Mouse (Mus musculus) right cerebral cortex, adult 18-20 months (tissue): Measurements from ENCODE around the gene Lrrc10.
"Not testable (repeated sequence)": the region's sequence is repeated elsewhere in the genome, so short reads cannot be mapped to it uniquely, and the experiment has no call there.

Source experiments
- DNase-seq: peaks from one replicate; pipeline ENCODE4 v3.0.0; 2022; ENCODE audit warnings: mixed read lengths

Gene Lrrc10

DNA sequence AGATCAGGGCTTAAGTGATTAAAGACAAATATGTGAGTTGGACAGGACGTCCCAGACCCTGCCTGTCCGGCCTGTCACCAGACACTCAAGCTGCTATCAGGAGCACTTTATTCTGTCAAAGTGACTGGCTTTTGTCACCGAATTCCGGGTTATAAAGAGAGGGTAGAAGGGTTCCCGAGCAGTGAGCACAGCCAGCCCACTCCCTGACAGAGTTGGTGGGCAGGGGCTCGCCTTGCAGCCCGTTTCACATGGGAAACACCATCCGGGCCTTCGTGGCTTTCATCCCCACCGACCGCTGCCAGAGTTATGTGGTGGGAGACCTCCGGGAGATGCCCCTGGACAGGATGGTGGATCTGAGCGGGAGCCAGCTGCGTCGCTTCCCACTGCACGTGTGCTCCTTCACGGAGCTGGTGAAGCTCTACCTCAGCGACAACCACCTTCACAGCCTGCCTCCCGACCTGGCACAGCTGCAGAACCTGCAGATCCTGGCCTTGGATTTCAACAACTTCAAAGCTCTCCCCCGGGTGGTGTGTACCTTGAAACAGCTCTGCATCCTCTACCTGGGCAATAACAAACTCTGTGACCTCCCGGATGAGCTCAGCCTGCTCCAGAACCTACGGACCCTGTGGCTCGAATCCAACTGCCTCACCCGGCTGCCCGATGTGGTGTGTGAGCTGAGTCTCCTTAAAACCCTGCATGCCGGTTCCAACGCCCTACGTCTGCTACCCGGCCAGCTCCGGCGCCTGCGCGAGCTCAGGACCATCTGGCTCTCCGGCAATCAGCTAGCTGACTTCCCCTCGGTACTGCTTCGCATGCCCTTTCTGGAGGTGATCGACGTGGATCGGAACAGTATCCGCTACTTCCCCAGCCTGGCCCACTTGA lies at the start of gene Lrrc10:
TSS of gene Lrrc10 (plus strand) at position 167 of the 882 bp plus-strand sequence.
- DNase-seq = peak; percentile 24

- no peak for DNase-seq
These were observed 49.4 kb upstream of the Lrrc10 start for GRCm38 (mm10) chr10:116995584-116996235.

DNA sequence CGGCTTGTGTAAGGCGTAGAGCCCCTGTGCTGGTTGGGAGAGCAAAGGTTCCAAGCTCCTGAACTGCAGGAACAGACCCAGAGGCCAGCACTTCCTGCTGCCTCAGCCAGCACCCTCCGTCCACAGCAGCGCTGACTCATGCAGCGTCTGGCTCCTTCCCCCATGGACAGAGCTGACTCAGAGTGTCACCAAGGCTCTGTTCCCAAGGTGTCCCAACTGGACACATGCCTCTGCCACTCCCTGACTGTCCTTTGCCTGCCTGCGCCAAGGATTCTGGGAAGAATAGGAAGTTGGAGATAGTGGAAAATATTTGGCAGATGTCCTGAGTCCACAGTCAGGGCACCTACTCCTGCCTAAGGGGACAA lies 48.9 kb upstream of the Lrrc10 start:
- DNase-seq = no peak

DNA sequence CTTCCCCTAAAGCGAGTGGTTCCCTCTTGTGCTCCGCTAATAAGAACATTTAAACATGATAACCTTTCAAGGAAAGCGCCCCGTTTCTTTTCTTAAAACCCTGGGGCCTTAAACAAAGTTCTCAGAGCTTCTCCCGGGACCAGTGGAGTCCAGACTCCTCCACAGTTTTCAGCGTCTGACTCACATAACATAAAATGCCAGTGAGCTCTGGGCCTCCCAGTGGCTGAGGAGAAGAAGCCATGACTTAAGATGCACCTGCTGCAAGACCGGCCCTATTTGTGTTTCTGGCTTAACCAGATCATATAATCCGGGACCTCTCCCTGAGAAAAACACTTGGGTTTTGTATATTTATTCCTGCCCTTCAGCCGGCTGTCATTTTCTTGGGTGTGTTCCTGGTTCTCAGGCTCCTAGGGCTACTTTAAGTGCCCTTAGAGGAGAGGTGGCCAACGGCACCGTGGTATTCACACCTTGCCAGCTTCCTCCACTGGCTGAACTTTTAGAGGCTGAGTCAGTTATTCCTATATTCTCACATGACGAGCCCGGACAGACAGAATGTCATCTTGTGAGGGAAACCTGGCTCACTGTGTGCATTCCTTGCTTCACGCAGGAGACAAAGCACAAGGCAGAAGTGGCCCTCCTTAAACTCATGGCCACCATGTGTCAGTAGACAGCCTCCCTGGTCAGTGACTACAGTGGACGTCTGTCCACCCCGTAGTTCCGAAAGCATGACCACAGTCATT lies 46.3 kb upstream of the Lrrc10 start:
- DNase-seq = no peak

DNA sequence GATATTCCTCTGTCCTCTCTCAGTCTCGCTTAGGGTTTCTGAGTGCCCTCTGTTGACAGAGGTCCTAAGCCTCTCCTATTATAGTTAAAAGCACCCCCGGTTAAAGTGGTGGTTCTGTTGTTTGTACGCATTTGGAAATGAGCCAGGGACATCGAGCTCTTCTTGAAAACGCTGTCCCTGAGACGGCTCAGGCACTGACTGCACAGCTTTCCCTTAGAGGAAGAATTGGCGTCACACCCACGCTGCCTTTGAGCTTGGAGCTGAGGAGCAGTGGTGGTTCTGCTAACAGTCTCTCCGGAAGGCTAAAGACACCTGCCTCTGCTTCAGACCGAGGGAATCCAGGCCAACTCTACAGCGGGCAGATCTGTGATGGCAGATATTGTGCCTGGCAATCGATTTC lies 44.2 kb upstream of the Lrrc10 start:
- peak; percentile 40 for DNase-seq

DNA sequence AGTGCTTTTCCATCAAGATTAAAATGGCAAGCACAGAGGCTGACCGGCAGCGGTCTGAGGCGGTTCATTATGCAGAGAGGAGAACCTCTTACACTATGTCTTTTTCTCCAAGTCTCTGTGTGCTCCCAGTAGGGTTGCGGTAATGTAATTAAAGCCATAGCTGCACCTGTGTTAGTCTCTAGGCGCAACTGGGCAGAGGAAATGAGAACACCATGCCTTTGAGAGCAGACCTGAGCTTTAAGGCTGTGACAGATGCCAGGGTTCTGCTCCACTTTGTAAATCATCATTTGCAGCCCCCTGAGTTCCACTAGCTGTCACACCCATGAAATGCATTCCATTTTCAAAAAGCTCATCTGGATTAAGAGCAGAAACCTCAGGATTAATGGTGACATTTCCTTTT lies 40.4 kb upstream of the Lrrc10 start:
- no peak for DNase-seq

DNA sequence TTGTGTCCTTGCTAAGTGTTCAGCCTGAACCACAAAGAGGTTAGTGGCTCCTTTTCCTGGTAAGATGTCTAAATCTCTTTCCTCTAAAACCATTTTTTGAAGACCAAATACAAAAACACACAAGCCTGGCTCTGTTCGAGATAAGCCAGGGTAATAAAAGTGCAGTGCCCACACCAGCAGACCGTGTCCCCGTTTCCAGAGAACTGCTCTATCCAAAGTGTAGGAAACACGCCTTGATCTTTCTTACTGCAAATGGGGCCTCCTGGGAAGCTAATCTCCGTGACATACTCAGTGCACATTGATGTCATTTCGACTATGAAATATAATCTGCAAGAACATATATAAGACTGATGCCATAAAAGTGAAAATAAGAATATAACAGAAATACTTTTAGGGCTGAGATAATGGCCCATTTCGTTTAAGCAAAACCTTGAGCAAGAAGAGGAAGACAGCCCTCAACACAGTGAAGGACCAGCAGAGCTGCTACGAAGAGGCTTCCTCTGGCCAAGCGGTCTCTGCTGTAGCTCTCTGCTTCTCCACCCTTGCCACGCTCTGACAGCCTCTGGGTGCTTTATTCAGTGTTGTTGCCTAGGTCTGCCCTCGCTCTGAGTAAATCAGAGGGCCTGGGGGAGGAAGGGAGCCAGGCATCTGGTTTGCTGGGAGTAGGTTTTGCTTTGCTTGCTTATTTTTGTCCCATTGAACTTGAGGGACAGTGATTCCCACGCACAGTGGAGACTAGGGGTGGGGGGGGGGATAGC lies 39.3 kb upstream of the Lrrc10 start:
- DNase-seq = no peak

- no peak for DNase-seq
These were observed 35.5 kb upstream of the Lrrc10 start for GRCm38 (mm10) chr10:117009691-117010090.

- DNase-seq = no peak
These were observed 34.1 kb upstream of the Lrrc10 start for GRCm38 (mm10) chr10:117011047-117011446.

GRCm38 (mm10) chr10:117013689-117014390 lies 31.3 kb upstream of the Lrrc10 start:
- DNase-seq = peak; percentile 67

DNA sequence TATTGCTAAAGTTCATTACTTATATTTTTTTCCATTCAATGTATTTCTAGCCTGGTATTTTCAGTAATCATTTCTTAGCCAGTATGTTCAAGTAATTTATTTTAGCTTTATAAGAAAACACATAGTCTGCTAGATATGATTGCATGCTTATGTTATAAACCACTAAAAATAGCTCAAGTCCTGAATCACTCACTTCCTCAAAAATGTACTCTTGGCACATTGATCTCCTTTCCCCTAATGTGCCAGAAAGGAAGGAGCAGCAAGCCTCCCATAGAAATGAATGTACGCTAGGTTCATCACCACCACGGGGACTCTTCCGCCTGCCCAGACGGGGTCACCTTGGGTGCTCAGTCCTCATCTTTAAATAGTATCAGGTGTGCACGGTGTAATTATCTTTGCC lies 30.6 kb upstream of the Lrrc10 start:
- DNase-seq = no peak

DNA sequence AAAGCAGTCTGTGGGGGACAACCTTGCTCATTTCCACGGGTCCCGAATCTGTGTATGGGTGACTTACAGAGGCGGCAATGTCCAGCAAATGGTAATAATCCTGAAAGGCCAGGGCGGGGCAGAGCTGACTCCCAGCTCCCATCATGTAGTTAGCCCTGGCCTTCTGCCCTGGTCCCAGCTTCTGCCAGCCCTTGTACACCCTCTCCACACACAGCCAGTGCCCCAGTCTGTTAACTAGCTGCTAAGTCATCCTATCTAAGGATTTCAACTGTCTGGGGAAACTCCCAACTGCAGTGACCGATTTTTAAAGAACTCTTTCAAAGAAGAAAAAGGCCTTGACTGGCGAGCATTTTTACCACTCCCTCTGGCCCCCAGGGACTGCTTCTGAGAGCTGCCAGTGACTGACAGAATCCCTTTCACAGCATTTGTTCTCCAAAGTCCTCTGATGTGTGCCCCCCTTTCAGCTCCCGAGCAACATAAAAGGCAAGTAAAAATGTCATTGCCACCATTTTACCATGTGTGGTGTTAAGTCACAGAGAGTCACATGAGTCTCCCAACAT lies 26.8 kb upstream of the Lrrc10 start:
- DNase-seq = no peak

GRCm38 (mm10) chr10:117021020-117021754 lies 24.0 kb upstream of the Lrrc10 start:
- DNase-seq = no peak

DNA sequence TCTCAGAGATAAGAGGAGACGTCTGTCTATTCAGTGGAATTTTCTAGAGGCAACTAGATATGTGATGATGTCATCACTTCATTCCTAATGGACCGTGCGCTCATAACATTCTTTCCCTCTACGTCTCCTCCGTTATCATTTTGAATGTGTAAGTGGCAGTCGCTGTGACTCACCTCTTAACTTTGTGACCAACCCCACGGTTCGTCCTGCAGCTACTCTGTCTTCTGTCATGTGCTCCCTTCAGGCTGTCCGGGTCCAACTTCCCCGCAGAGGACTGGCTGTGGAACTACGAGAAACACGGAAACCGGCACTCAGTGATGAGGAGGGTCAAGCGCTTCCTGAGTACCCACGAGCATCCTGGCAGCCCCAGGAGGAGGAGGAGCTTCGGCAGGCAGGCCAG lies 21.4 kb upstream of the Lrrc10 start:
- no peak for DNase-seq

GRCm38 (mm10) chr10:117025776-117026175 lies 19.4 kb upstream of the Lrrc10 start:
- DNase-seq = not testable (repeated sequence)

- no peak for DNase-seq
These were observed 19.0 kb upstream of the Lrrc10 start for GRCm38 (mm10) chr10:117026176-117026575.

DNA sequence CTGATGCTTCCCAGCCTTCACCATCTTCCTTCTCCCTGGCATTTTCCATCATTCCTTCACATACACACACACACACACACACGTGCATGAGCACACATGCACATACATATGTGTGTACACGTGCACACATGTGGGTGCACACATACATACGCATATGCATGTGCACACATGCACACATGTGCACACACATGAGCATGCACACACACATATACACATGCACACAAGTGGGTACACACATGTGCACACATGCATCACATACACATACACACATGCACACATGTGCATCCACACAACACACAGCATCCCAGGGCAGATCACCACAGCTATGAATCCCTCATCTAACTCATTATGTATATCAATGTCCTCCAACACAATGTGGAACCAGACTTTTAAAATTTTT lies 14.0 kb upstream of the Lrrc10 start:
- no peak for DNase-seq

DNA sequence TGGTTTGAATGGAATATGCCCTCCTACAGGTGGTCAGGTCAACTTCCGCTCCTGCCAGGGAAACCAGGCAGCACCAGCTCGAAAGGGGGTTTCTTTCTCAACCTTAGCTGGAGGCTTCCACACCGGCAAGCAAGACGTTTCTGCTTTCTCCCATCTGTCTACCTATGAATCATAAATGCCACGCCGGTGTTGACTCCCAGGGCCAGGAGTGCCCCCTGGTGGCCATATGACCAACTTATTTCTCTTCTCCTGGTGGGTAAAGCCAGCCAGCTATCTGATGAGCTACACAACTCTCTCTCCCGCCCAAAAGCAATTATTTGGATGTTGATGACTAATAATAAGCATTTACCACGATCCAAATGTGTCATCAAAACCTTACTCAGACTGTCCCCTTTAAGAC lies 11.4 kb upstream of the Lrrc10 start:
- DNase-seq = peak; percentile 75

DNA sequence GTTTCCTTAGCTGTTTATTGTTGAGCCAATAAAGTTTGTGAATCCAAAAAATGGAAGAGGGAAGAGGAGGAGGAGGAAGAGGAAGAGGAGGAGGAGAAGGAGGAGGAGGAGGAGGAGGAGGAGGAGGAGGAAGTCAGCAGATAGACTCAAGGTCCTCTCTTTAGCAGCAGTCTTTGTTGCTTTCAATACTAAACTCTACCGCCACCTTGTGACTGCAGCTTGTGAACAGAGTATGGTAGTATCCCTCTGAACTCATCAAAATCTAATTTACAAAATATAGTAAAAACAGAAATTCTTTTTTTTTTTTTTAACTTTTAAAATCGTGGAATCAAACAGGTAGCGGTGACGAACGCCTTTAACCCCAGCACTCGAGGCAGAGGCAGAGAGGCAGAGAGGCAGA lies 4.8 kb upstream of the Lrrc10 start:
- DNase-seq = no peak

- DNase-seq = no peak
These were observed 2.8 kb upstream of the Lrrc10 start for GRCm38 (mm10) chr10:117042295-117042694.

DNA sequence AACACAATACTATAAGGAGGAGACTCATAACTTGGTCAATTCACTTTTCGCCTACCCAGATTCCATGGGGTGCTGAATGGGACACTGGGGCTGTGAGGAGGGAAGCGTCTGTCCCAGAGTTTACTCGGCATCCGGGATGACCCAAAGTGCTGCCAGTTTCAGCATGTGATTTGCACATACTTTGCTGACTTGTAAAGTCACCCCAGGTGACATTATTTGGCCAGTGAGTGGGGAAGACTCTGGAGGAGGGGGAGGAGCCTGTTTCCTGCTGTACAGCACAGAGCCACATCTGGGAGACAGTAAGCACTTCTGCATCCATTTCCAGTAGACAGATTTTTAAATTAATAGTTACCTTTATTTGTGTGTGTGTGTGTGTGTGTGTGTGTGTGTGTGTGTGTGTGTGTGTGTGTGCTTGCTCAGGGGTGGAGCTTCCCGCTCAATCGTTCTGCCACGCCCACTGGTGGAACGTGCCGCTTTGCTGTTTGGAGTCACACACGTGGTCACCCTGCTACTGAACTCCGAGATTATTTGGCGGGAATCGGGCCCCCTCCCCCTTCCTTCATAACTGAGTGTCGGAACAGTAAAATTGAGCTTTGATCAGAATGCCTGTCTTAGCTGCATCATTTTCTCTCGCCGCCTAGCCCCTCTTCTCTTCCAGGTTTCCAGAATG lies 1.5 kb upstream of the Lrrc10 start:
- DNase-seq = not testable (repeated sequence)
